Mouse (Mus musculus) cerebellum, adult 11-12 months (tissue): Measurements from ENCODE around the gene Kirrel.
"Not testable (repeated sequence)": the region's sequence is repeated elsewhere in the genome, so short reads cannot be mapped to it uniquely, and the experiment has no call there.

Experiments
- DNase-seq: peaks from one replicate; pipeline ENCODE4 v3.0.0; 2022

Kirrel gene

GRCm38 (mm10) chr3:87131694-87132347, 42.7 kb downstream of the Kirrel start:
- DNase-seq: no peak

GRCm38 (mm10) chr3:87130933-87131332, 43.6 kb downstream of the Kirrel start:
- DNase-seq: no peak

GRCm38 (mm10) chr3:87123795-87124194, 50.8 kb downstream of the Kirrel start:
- DNase-seq: no peak

GRCm38 (mm10) chr3:87118214-87118613, 56.3 kb downstream of the Kirrel start:
- DNase-seq: no peak

- DNase-seq: no peak
Measured at GRCm38 (mm10) chr3:87117632-87118031, 56.9 kb downstream of the Kirrel start.

- DNase-seq: no peak
Measured at GRCm38 (mm10) chr3:87115726-87116540, 58.6 kb downstream of the Kirrel start.

- DNase-seq: no peak
Measured at GRCm38 (mm10) chr3:87115271-87115670, 59.3 kb downstream of the Kirrel start.

GRCm38 (mm10) chr3:87114801-87115200, 59.7 kb downstream of the Kirrel start:
- DNase-seq: no peak

- not testable (repeated sequence) for DNase-seq
Measured at GRCm38 (mm10) chr3:87113881-87114280, 60.7 kb downstream of the Kirrel start.

GRCm38 (mm10) chr3:87112264-87112663, 62.3 kb downstream of the Kirrel start:
- DNase-seq: no peak

GRCm38 (mm10) chr3:87104856-87105255, 69.7 kb downstream of the Kirrel start:
- DNase-seq: no peak

- no peak for DNase-seq
Measured at GRCm38 (mm10) chr3:87102346-87102745, 72.2 kb downstream of the Kirrel start.

- no peak for DNase-seq
Measured at GRCm38 (mm10) chr3:87100911-87101310, 73.6 kb downstream of the Kirrel start.

- no peak for DNase-seq
Measured at GRCm38 (mm10) chr3:87097969-87098946, 76.3 kb downstream of the Kirrel start.

- no peak for DNase-seq
Measured at GRCm38 (mm10) chr3:87097205-87097604, 77.3 kb downstream of the Kirrel start.

GRCm38 (mm10) chr3:87093718-87094117, 80.8 kb downstream of the Kirrel start:
- DNase-seq: no peak

GRCm38 (mm10) chr3:87089694-87090565, 84.6 kb downstream of the Kirrel start:
- DNase-seq: no peak

GRCm38 (mm10) chr3:87087146-87087545, 87.4 kb downstream of the Kirrel start:
- DNase-seq: no peak

- DNase-seq: no peak
Measured at GRCm38 (mm10) chr3:87082235-87082634, 92.3 kb downstream of the Kirrel start.

GRCm38 (mm10) chr3:87079751-87080150, 94.8 kb downstream of the Kirrel start:
- DNase-seq: no peak

- no peak for DNase-seq
Measured at GRCm38 (mm10) chr3:87079301-87079700, 95.2 kb downstream of the Kirrel start.

GRCm38 (mm10) chr3:87077681-87078080, 96.9 kb downstream of the Kirrel start:
- no peak for DNase-seq
